Mouse (Mus musculus): ENCODE data around the gene Epn3. TPM values are rescaled to one million over a fixed set of nuclear protein-coding genes. Genes with fewer than 3 reads are reported as not detected.

Gene Epn3
- total RNA-seq, 2 experiments from 2014 or later, result 26.5 to 26.7 TPM

DNA sequence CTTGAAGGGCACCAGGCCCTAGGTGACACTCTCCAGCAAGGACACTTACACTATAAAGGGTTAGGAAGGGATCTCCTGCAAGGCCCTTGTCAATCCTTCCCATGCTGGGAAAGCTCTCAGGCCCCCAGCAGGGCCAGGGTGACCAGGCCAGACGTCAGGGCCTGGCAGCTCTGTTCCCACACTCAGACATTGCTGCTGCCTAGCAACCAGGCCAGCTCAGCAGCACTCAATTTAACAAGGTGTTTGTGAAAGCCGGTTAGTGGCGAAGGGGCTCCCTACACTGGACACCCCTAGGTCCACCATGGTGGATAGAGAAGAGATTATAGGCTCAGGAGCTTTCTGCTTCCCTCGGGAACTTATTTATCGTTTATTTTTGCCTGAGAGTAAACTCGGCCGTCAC lies 58.7 kb downstream of the Epn3 start:
- peak; percentile 34 to 41 for DNase-seq
- intact Hi-C loops (cut with DNase I), result no loop called here

- intact Hi-C loops (cut with DNase I), result no loop called here
- no peak for DNase-seq
Measured at GRCm38 (mm10) chr11:94440421-94440820, 59.4 kb downstream of the Epn3 start.

Other genes with a start within 250 kb of the Epn3 start
- not detected for gene Gm21885, start 218.1 kb downstream of the Epn3 start, total RNA-seq (2021)
- gene Luc7l3, start 178.0 kb downstream of the Epn3 start, total RNA-seq (2021), result 10 to 100 TPM; 44.2 to 48.1 TPM
- 100 to 1,000 TPM; 213 to 228 TPM for gene Ankrd40, start 172.0 kb downstream of the Epn3 start, total RNA-seq (2021)
- 1 to 10 TPM; 2.8 TPM for gene Abcc3, start 107.0 kb downstream of the Epn3 start, total RNA-seq (2021)
- 10 to 100 TPM; 33.4 to 41.3 TPM for gene Cacna1g, start 25.8 kb downstream of the Epn3 start, total RNA-seq (2021)
- 1 to 10 TPM in 1 of 2 experiments, under 1 TPM in 1; 0.31 to 1.2 TPM for gene Spata20, start 13.8 kb downstream of the Epn3 start, total RNA-seq (2021)
- gene Mycbpap, start 21.8 kb upstream of the Epn3 start, total RNA-seq (2021), result 1 to 10 TPM; 3.9 to 4.9 TPM
- gene Rsad1, start 49.3 kb upstream of the Epn3 start, total RNA-seq (2021), result 10 to 100 TPM in 1 of 2 experiments, 1 to 10 TPM in 1; 9.8 to 10.2 TPM
- gene Chad, start 65.1 kb upstream of the Epn3 start, total RNA-seq (2021), result under 1 TPM; 0.74 TPM
- gene Acsf2, start 101.9 kb upstream of the Epn3 start, total RNA-seq (2021), result 10 to 100 TPM; 44.5 to 49.6 TPM
- gene Lrrc59, start 129.8 kb upstream of the Epn3 start, total RNA-seq (2021), result 10 to 100 TPM; 60.0 to 63.3 TPM
- gene Mrpl27, start 153.8 kb upstream of the Epn3 start, total RNA-seq (2021), result 10 to 100 TPM; 76.6 to 77.1 TPM
- gene Eme1, start 154.0 kb upstream of the Epn3 start, total RNA-seq (2021), result 1 to 10 TPM; 1.7 to 1.8 TPM
- gene Xylt2, start 177.5 kb upstream of the Epn3 start, total RNA-seq (2021), result 10 to 100 TPM; 17.1 to 18.6 TPM
- gene Gm11541, start 204.5 kb upstream of the Epn3 start, total RNA-seq (2021), result not detected
- 1 to 10 TPM; 1.1 to 1.4 TPM for gene Cdc34b, start 241.8 kb upstream of the Epn3 start, total RNA-seq (2021)

Measured in heart, postnatal 10 days (tissue).